Mouse (Mus musculus): ENCODE results near the gene Gstp1. TPM values are rescaled to one million over a fixed set of nuclear protein-coding genes. Genes with fewer than 3 reads are reported as not detected.
"Not testable (repeated sequence)": the region's sequence is repeated elsewhere in the genome, so short reads cannot be mapped to it uniquely, and the experiment has no call there.

Gene Gstp1
- polyA plus RNA-seq, 1 experiment from 2014 or later: 462 TPM

- Histone ChIP-seq H3K9me3 (ENCODE audit: control insufficient read depth, low read length) (no peaks in the 10 kb centered on the region), H3K9ac (ENCODE audit: low read length) (no peak overlapping the region), H3K27me3 (ENCODE audit: control insufficient read depth, insufficient read depth, low read length) (no peaks in the 10 kb centered on the region), H3K4me3 (ENCODE audit: low read depth, low read length) (no peak overlapping the region), H3K27ac (replicated peaks; ENCODE audit: low read depth, low read length) (no peak overlapping the region), H3K4me2 (ENCODE audit: low read depth, severe bottlenecking) (no peak overlapping the region), H3K36me3 (ENCODE audit: control insufficient read depth, insufficient read depth, low read length) (no peaks in the 10 kb centered on the region), H3K4me1 (ENCODE audit: control insufficient read depth, insufficient read depth, low read length) (no peaks in the 10 kb centered on the region)
- 55% methylated on average over 10 of the region's 10 CpGs for WGBS
- DNase-seq (ENCODE audit: low spot score) (peak; percentile 82), ATAC-seq (ENCODE audit: insufficient number of reproducible peaks, low FRiP score, low TSS enrichment, low read depth) (no peak)
Measured at GRCm38 (mm10) chr19:4051741-4052515, 14.1 kb upstream of the Gstp1 start.

GRCm38 (mm10) chr19:4051016-4051415 lies 13.2 kb upstream of the Gstp1 start:
- no peaks in the 10 kb centered on the region for H3K27me3 ChIP-seq (ENCODE audit: control insufficient read depth, insufficient read depth, low read length)
- H3K4me3 ChIP-seq (ENCODE audit: low read depth, low read length): no peak overlapping the region
- H3K36me3 ChIP-seq (ENCODE audit: control insufficient read depth, insufficient read depth, low read length): no peaks in the 10 kb centered on the region
- ATAC-seq (ENCODE audit: insufficient number of reproducible peaks, low FRiP score, low TSS enrichment, low read depth) (no peak), DNase-seq (ENCODE audit: low spot score) (no peak)
- H3K4me1 ChIP-seq (ENCODE audit: control insufficient read depth, insufficient read depth, low read length): no peaks in the 10 kb centered on the region
- no peak overlapping the region for H3K9ac ChIP-seq (ENCODE audit: low read length)
- no peak overlapping the region for H3K4me2 ChIP-seq (ENCODE audit: low read depth, severe bottlenecking)
- WGBS: 93% methylated on average over 5 of the region's 5 CpGs
- no peak overlapping the region for H3K27ac ChIP-seq (replicated peaks; ENCODE audit: low read depth, low read length)
- no peaks in the 10 kb centered on the region; the same call in 1 of the 2 replicates for H3K9me3 ChIP-seq (ENCODE audit: control insufficient read depth, low read length)

DNA sequence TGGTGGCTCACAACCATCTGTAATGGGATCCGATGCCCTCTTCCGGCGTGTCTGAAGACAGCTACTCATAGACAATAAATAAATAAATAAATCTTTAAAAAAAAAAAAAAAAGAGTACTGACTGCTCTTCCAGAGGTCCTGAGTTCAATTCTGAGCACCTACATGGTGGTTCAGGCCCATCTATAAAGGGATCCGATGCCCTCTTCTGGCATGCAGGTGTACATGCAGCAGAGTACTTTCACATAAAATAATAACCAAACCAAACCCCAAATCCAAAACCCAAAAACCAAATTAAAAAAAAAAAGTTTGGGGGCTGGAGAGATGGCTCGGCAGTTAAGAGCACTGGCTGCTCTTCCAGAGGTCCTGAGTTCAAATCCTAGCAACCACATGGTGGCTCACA lies 11.3 kb upstream of the Gstp1 start:
- DNase-seq (ENCODE audit: low spot score); H3K4me3 ChIP-seq (ENCODE audit: low read depth, low read length); H3K36me3 ChIP-seq (ENCODE audit: control insufficient read depth, insufficient read depth, low read length); H3K27ac ChIP-seq (replicated peaks; ENCODE audit: low read depth, low read length); H3K9ac ChIP-seq (ENCODE audit: low read length); H3K4me2 ChIP-seq (ENCODE audit: low read depth, severe bottlenecking); H3K9me3 ChIP-seq (ENCODE audit: control insufficient read depth, low read length); H3K27me3 ChIP-seq (ENCODE audit: control insufficient read depth, insufficient read depth, low read length); H3K4me1 ChIP-seq (ENCODE audit: control insufficient read depth, insufficient read depth, low read length); ATAC-seq (ENCODE audit: insufficient number of reproducible peaks, low FRiP score, low TSS enrichment, low read depth): not testable (repeated sequence)
- WGBS: 82% methylated on average over 5 of the region's 5 CpGs

DNA sequence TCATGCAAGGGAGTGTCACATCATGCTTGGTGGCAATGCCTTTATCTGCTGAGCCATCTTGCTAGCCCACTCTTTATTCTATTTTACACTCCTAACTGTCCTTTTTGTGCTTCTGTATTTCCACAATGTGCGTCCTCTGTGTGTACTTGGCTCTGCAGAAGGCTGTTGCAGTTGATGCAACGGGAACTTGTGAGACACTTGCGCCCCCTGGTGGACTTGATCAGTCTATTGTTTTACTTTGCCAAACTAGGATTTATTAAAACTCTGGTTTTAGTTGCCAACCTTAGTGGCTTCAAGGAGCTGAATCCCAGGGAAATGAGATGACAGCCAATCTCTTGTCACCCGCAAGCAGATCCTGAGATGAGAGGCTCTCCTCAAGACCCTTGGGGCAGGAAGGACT lies 10.1 kb upstream of the Gstp1 start:
- no peak for ATAC-seq (ENCODE audit: insufficient number of reproducible peaks, low FRiP score, low TSS enrichment, low read depth)
- H3K4me3 ChIP-seq (ENCODE audit: low read depth, low read length): no peak overlapping the region
- no peaks in the 10 kb centered on the region; the same call in 1 of the 2 replicates for H3K9me3 ChIP-seq (ENCODE audit: control insufficient read depth, low read length)
- H3K36me3 ChIP-seq (ENCODE audit: control insufficient read depth, insufficient read depth, low read length): no peaks in the 10 kb centered on the region
- 18% methylated on average over 4 of the region's 4 CpGs for WGBS
- DNase-seq (ENCODE audit: low spot score): peak; percentile 90
- no peak overlapping the region for H3K27ac ChIP-seq (replicated peaks; ENCODE audit: low read depth, low read length)
- no peak overlapping the region for H3K9ac ChIP-seq (ENCODE audit: low read length)
- H3K4me2 ChIP-seq (ENCODE audit: low read depth, severe bottlenecking): no peak overlapping the region
- H3K4me1 ChIP-seq (ENCODE audit: control insufficient read depth, insufficient read depth, low read length): no peaks in the 10 kb centered on the region
- no peaks in the 10 kb centered on the region for H3K27me3 ChIP-seq (ENCODE audit: control insufficient read depth, insufficient read depth, low read length)

- H3K4me1 ChIP-seq (ENCODE audit: control insufficient read depth, insufficient read depth, low read length): no peaks in the 10 kb centered on the region
- H3K4me3 ChIP-seq (ENCODE audit: low read depth, low read length): no peak overlapping the region
- no peak overlapping the region for H3K27ac ChIP-seq (replicated peaks; ENCODE audit: low read depth, low read length)
- no peak overlapping the region for H3K4me2 ChIP-seq (ENCODE audit: low read depth, severe bottlenecking)
- no peak overlapping the region for H3K9ac ChIP-seq (ENCODE audit: low read length)
- 80% methylated on average over 8 of the region's 8 CpGs for WGBS
- no peaks in the 10 kb centered on the region; the same call in 1 of the 2 replicates for H3K9me3 ChIP-seq (ENCODE audit: control insufficient read depth, low read length)
- no peaks in the 10 kb centered on the region for H3K36me3 ChIP-seq (ENCODE audit: control insufficient read depth, insufficient read depth, low read length)
- DNase-seq (ENCODE audit: low spot score): no peak
- no peaks in the 10 kb centered on the region for H3K27me3 ChIP-seq (ENCODE audit: control insufficient read depth, insufficient read depth, low read length)
- ATAC-seq (ENCODE audit: insufficient number of reproducible peaks, low FRiP score, low TSS enrichment, low read depth): no peak
Measured at GRCm38 (mm10) chr19:4046866-4047254, 9.1 kb upstream of the Gstp1 start.

DNA sequence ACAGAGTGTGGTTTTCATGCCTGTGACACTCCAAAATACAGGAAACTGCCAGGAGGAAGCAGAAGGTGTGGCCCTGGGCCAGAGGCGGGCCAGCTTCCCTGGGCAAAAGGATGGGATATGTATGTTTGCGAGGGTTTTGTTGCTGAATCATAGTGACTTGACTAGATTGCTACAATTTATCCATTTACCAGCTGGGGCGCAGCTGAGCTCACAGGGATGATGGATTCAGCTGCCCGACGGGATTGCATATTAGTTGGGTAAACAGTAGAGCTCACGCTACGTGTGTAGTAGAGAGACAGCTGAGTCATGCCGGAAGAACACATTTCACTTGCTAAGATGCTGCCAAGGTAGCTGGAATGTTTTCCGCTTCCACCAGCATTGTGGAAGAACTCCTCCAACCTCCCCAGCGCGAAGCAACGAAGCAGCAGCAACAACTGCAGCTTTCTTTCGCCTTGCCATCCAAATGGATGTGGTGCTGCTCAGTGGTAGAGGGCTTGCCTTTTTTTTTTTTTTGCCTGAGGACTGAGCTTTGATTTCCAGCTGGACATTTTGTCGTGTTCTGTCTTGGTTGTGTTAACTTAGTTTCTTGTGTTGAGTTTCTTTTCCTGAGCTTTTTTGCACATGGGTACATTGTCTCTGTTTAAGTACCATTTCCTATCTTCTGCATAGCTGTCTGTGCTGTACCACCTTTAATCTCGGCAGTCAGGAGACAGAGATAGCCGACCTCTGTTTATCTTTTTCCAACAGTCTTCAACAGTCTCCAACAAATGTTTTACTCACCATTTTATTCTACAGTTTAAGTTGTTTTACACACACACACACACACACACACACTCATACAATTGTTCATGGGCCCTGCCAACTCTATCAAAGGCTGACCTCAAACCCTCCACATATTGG lies 8.4 kb upstream of the Gstp1 start, which contains the start of gene Gstp2:
Gene Gstp2 (minus strand): TSS at position 58 of the 900 bp plus-strand sequence.
- DNase-seq (ENCODE audit: low spot score) (peak; percentile 38), ATAC-seq (ENCODE audit: insufficient number of reproducible peaks, low FRiP score, low TSS enrichment, low read depth) (no peak)
- Histone ChIP-seq H3K4me3 (ENCODE audit: low read depth, low read length) (no peak within 1 kb of the TSS), H3K9ac (ENCODE audit: low read length) (no peak within 1 kb of the TSS), H3K9me3 (ENCODE audit: control insufficient read depth, low read length) (no peaks in the 10 kb centered on the region; the same call in 1 of the 2 replicates), H3K27me3 (ENCODE audit: control insufficient read depth, insufficient read depth, low read length) (no peaks in the 10 kb centered on the region), H3K36me3 (ENCODE audit: control insufficient read depth, insufficient read depth, low read length) (no peaks in the 10 kb centered on the region), H3K4me1 (ENCODE audit: control insufficient read depth, insufficient read depth, low read length) (no peaks in the 10 kb centered on the region), H3K27ac (replicated peaks; ENCODE audit: low read depth, low read length) (no peak within 1 kb of the TSS), H3K4me2 (ENCODE audit: low read depth, severe bottlenecking) (no peak within 1 kb of the TSS)
- WGBS: 64% methylated on average over 16 of the region's 16 CpGs

DNA sequence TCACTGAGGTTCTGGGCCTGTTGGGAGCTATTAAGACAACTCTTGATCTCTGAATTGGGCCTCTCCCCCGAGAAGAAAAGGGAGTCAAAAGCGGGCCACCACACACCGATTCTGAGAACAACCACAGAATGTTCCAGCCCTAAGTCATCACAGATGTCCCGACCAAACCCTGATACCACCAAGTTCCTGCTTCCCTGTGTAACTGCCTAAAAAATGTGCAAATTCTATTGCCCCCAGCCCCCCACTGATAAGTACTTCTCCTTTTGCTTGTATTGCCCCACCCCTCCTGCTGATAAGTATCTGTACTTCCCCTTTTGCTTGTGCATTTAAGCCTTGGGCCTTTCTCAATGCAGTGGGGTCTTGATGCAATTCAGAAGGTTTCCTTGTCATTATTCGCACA lies 6.3 kb upstream of the Gstp1 start:
- H3K4me3 ChIP-seq (ENCODE audit: low read depth, low read length); H3K9me3 ChIP-seq (ENCODE audit: control insufficient read depth, low read length); H3K36me3 ChIP-seq (ENCODE audit: control insufficient read depth, insufficient read depth, low read length); H3K4me2 ChIP-seq (ENCODE audit: low read depth, severe bottlenecking); H3K4me1 ChIP-seq (ENCODE audit: control insufficient read depth, insufficient read depth, low read length); H3K9ac ChIP-seq (ENCODE audit: low read length); H3K27ac ChIP-seq (replicated peaks; ENCODE audit: low read depth, low read length); ATAC-seq (ENCODE audit: insufficient number of reproducible peaks, low FRiP score, low TSS enrichment, low read depth); DNase-seq (ENCODE audit: low spot score); H3K27me3 ChIP-seq (ENCODE audit: control insufficient read depth, insufficient read depth, low read length): not testable (repeated sequence)
- 91% methylated on average over 5 of the region's 5 CpGs for WGBS

DNA sequence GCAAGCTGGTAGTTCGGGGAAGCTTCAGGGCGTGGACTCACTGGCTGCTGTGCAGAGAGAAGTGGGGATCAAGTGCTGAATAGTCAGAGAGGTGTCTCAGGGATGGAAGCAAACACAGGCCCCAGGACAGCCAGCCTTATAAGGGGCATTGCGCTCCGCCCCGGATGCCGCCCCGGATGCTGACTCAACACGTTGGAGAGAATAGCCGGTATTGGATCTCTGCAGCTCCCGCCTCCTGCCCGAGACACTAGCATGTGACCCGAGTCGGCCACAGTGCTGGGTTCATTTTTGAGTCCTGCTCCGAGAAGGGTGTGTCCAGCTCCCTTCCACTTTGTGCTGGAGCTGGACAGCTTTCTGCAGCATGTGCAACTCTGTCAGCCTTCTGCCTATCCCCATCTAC lies 4.3 kb upstream of the Gstp1 start:
- Histone ChIP-seq H3K4me2 (ENCODE audit: low read depth, severe bottlenecking) (no peak overlapping the region), H3K27ac (replicated peaks; ENCODE audit: low read depth, low read length) (no peak overlapping the region), H3K9me3 (ENCODE audit: control insufficient read depth, low read length) (no peaks in the 10 kb centered on the region; the same call in 1 of the 2 replicates), H3K36me3 (ENCODE audit: control insufficient read depth, insufficient read depth, low read length) (no peaks in the 10 kb centered on the region), H3K9ac (ENCODE audit: low read length) (no peak overlapping the region), H3K27me3 (ENCODE audit: control insufficient read depth, insufficient read depth, low read length) (no peaks in the 10 kb centered on the region), H3K4me3 (ENCODE audit: low read depth, low read length) (no peak overlapping the region), H3K4me1 (ENCODE audit: control insufficient read depth, insufficient read depth, low read length) (no peaks in the 10 kb centered on the region)
- no peak for ATAC-seq (ENCODE audit: insufficient number of reproducible peaks, low FRiP score, low TSS enrichment, low read depth)
- 74% methylated on average over 14 of the region's 14 CpGs for WGBS
- no peak for DNase-seq (ENCODE audit: low spot score)
